Mouse (Mus musculus) 416B (cell line): ENCODE measurements around the gene Gm28048.

ENCODE experiments used
- DNase-seq: peaks from one replicate; pipeline ENCODE4 v3.0.0; 2011; ENCODE audit warnings: low read depth

Gm28048 gene

DNA sequence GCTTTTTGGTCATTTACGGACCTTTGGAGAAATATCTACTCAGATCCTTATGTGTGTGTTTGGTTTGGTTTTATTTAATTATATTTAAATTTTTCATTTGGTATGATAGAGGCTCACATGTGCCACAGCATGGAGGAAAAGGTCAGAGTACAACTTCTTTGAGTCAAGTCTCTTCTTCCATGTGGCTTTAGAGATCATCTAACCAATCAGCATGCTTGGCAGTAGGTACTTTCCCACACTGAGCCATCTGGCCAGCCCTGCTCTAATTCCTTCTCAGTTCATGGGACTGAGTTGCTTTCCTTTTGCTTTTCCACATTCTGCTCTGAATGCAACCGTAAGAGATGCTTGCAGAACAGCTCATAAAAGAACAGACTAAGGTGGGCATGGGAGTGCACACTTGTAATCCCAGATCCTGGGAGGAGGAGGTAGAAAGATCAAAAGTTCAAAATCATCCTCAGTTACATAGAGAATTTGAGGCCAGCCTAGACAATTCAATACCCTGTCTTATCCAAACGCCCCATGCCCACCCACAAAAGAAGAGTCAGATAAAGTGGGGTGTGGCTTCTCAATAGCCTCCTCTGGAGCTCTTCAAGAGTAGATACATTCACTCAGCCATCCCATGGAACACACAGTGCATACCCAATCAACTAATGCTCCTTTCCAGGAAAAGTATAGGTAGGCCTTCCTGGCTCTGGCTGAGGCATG lies 188.6 kb downstream of the Gm28048 start:
- no peak for DNase-seq

- DNase-seq, result no peak
Observed at GRCm38 (mm10) chr11:22792149-22792548, 189.7 kb downstream of the Gm28048 start.

DNA sequence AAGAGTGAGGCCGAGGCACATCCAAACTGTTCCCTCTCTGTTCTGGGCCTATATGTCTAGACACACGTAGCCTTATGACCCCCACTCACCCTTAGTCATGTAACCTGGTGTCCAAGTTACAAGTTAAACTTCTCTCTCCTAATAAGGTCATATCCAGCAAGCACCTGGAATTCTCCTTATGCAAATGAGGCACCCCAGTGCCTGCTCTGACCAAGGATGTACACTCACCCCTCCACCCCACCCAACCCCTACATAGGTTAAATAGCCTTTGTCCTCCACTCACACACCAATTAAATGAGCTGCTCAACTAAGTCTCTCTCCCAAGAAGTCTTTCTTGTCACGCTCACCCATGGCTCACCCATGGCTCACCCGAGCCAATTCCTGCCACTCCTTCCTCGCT lies 190.2 kb downstream of the Gm28048 start:
- no peak for DNase-seq

DNA sequence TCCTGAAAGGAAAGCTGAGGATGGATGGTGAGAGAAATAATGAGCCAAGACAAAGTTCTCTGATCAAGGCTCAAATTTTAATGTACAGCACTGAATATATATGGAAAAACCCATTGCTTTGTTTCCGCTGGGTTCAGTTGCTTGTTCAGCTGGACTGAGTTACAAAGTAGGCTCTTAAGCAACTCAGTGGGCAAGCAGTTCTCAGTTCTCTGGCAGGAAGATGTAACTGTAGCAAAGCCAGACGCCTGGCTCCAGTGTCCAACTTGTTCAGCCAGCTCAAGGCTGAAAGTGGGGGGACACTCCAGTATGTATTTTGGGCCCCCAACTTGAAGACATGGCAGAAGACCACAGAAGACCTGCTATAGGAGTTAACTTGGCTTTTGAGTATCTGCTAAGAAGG lies 194.1 kb downstream of the Gm28048 start:
- no peak for DNase-seq
